Mouse (Mus musculus) heart, postnatal 14 days (tissue): ENCODE measurements around the gene Hsf5. TPM values are rescaled to one million over a fixed set of nuclear protein-coding genes. Genes with fewer than 3 reads are reported as not detected.

Experiments
- DNase-seq, 2 experiments: peaks; one replicate each; pipeline ENCODE4 v3.0.0; 2021 to 2022
- intact Hi-C: fragments of 180-260 bp; cut with DNase I; formaldehyde crosslinking; loops from one replicate; pipeline ENCODE4 v1.15.1; 2025
- total RNA-seq, 2 experiments: library from RNA; stranded (reverse); gene quantifications; 2 replicates each; pipeline ENCODE4 v1.2.3; 2021

The Hsf5 gene
- total RNA-seq, 2 experiments from 2014 or later, result 0.07 TPM; not detected in 1

DNA sequence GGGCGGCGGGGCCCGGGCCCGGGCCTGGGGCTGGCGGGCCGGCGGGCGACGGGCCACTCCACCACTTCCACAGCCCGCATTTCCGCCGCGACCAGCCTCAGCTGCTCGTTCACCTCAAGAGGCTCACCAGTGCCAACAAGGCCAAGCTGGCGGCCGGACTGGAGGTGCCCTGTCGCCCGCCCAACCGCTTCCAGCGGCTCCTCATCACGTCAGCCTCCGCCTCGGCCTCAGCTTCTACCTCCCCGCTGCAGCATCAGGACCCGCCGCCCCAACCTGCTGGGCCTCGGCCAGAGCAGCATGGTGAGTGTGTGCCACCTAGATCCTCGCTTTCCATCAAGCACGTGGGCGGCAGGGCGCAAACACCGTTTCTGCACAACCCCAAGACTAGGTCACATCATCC, 642 bp downstream of the Hsf5 start:
- DNase-seq, result no peak
- intact Hi-C loops, result no loop called here

DNA sequence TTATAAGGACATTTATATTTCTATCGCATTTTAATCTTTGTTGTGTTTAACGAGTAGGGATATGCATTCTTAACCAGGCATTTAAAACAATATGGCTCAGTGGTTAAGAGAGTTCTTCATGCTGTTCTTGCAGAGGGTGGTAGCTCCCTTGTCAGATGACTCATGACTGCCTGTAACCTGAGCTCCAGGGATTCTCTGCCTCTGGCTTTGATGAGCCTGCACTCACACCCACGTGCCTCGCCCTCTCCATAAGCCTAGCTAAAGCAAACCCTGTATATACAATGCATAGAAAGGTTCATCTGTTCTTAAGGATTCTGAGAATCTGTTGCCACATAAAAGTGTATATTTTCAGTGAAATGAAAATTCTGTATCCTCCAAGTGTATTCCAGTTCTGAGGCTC, 6.2 kb downstream of the Hsf5 start:
- DNase-seq, result no peak
- intact Hi-C loops, result no loop called here

DNA sequence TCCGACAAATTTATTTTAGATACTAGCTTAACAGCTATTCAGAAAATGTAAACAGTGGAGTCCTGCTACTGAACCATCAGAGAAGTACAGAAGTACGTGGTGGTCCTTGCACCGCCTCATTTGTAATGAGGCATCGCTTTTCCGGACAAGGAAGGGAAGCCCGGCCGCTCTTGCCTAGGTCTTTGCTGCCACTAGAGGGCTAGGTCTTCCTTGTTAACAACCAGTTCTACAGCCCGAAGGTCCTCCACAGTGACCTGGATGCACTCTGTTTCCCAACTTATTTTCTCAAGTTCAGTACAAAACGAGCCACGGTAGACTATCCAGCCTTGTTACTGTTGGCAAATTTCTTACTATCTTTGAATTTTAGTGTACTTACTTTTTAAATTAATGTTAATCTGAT, 12.9 kb downstream of the Hsf5 start:
- peak; percentile 17 to 54 for DNase-seq
- intact Hi-C loops, result no loop called here

DNA sequence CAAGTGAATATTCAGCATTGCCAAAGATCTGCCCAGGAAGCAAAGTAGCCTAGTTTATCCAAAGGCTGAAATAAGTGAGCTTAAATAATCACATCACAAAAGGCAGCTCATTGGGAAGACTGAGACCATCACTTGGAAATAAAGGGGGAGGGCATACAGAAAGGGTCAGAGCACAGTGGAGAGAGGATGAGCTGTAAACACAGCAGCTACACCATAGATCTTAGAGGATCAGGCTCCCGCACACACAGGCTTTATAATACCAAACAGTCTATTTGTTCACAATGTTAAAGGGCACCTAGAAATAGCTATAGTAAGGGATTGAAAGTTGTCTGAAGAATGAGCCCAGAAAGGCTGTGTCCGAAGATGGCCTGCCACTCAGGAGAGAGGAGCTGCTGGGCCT, 21.8 kb downstream of the Hsf5 start:
- no peak for DNase-seq
- intact Hi-C loops, result no loop called here

GRCm38 (mm10) chr11:87639206-87639605, 22.2 kb downstream of the Hsf5 start:
- intact Hi-C loops, result no loop called here
- DNase-seq, result peak; percentile 64 to 69

DNA sequence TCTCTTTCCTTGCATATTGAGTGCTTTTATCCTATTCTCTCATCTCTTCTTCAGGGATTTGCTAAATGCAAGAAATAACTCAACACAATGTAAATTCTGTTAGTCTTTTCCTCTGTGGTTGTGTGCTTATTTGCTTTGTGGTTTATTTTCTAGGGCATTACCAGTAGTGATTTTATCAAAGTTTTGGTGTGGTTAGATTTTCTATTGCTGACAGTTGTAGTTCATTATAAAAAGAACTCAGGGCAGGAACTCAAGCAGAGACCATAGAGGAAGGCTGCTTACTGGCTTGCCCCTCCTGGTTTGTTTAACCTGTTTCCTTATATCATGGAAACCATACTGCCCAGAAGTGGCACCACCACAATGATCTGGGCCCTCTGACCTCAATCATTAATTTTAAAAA, 25.9 kb downstream of the Hsf5 start:
- no peak for DNase-seq
- intact Hi-C loops, result no loop called here

DNA sequence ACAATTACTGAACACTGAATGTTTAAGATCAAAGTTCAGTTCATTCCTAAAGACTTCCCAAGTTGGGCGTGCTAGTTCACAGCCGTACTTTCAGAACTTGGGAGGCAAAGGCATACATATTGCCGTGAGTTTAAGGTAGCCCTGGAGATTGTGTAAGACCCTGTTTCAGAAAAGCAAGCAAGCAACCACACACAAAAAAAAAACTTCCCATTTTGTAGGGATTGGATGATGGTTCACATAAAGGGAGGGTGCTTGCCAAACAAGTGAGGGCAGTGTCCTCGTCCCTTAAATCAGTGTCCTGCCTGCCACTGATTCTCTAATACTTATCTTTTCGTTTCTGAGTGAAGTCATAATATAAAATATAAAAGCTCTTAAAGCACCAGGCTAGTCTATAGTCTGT, 37.7 kb downstream of the Hsf5 start:
- intact Hi-C loops, result no loop called here
- DNase-seq, result no peak

DNA sequence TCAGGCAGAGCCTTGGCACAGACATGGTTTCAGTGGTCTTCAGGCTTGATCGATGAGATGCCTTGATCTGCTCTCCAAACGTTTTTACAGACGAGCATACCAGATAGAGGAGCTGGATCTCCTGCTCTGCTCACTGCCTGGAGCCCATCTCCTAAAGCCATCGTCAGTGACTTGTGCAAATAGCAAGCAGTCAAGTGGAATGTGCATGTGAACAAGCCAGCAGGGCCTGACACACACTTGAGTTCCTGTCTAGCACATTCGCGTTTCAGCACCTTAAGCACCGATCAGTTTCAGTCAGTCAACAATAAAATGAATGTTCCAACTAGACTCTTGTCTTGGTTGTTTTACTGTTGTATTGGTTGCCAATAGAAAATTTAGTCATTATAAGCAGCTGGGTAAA, 42.3 kb downstream of the Hsf5 start:
- DNase-seq, result no peak
- intact Hi-C loops, result no loop called here

GRCm38 (mm10) chr11:87662407-87662806, 45.4 kb downstream of the Hsf5 start, which contains the start of gene Rnf43:
Gene Rnf43 (plus strand): TSS chr11:87662722.
- peak; percentile 71 to 83 for DNase-seq
- intact Hi-C loops, result loop anchor here (1.0 to 10.0 kb wide), 3 partner anchors 109 to 222 kb away; no protein-coding TSS in a partner anchor

DNA sequence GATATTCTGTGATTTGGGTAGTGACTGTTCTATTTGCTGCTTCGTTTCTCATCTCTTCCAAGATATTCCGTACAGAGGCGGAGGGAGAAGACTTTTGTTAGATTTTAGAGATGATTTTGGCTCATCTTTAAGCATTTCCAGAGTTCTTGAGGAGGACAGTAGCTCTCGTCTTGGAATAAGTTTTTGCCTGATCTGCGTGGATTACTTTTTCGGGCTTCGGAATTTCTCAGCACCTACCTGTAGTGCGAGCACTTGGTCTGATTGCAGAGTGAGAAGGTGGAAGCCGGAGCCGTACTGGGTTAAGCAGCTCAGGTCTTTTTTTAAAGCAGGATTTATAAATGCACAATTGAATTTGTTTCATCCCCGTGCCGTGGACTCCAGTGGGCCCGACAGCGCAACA, 45.9 kb downstream of the Hsf5 start:
- DNase-seq, result no peak

DNA sequence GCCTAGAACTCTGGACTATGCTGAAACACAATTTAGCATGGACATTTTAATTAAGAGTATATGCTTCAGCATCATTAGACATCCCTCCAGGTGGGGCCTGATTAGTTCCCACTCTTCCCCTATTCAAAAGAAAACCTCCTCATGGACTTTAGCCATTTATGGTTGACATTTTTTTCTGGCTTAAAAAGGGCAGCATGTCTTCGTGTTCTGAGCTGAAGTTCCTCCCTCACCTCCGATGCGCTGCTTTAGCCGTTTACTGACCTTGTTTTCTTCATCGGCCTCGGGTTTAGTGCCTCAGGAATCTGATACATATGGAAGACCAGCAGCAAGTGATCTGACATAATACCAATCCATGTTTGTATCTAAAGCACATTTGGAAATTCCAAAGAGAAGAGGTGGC, 47.0 kb downstream of the Hsf5 start:
- intact Hi-C loops, result loop anchor here (10.0 kb wide), 1 partner anchor 221 kb away; no protein-coding TSS in a partner anchor

More for the DNA sequence above, 45.9 kb downstream of the Hsf5 start:
- intact Hi-C loops, result loop anchor here (1.0 to 10.0 kb wide), 3 partner anchors 108 to 222 kb away; no protein-coding TSS in a partner anchor

GRCm38 (mm10) chr11:87664521-87664920, 47.6 kb downstream of the Hsf5 start:
- intact Hi-C loops, result loop anchor here (10.0 kb wide), 1 partner anchor 220 kb away; no protein-coding TSS in a partner anchor

More for the DNA sequence above, 47.0 kb downstream of the Hsf5 start:
- no peak for DNase-seq

GRCm38 (mm10) chr11:87665224-87665623, 48.3 kb downstream of the Hsf5 start:
- DNase-seq, result no peak
- intact Hi-C loops, result loop anchor here (10.0 kb wide), 1 partner anchor 220 kb away; no protein-coding TSS in a partner anchor

More at GRCm38 (mm10) chr11:87664521-87664920, 47.6 kb downstream of the Hsf5 start:
- DNase-seq, result no peak

GRCm38 (mm10) chr11:87665658-87666057, 48.7 kb downstream of the Hsf5 start:
- intact Hi-C loops, result loop anchor here (10.0 kb wide), 1 partner anchor 219 kb away; no protein-coding TSS in a partner anchor
- DNase-seq, result no peak

DNA sequence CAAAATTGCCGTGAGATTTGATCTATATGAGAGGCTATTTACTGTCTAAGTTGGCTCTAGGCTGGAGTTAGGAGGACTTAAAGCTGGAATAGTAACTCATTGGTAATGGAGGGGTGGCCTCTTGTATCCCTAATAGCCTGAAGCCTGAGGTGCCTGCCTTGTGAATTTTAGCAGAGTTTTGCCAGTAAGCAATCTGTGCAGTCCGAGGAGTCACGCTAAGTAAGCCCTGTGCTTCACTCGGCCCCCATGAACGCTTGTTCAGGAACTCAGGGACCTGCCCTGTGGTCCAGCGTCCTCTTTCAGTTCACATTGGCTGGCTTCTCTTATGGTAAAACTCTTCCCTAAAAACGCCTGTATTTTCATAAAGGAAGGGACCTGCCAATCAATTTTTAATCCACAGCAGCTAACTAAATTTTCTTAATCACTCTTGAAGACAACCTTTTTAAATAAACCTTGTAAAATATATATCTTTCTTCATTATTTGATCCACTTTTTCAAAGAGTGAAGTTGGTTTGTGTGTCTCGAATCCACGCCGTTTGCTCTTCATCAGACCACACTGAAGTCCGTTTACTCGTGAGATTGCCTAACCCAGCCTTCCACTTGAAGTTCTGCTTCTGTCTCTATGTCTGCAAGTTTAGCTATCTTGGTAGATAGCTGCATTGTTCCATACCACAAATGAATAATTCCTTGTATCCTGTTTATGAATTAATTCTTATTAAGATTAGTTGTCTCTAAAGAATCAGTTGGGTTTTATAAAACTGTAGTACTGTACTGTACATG, 49.5 kb downstream of the Hsf5 start:
- DNase-seq, result no peak
- intact Hi-C loops, result loop anchor here (10.0 kb wide), 1 partner anchor 218 kb away; no protein-coding TSS in a partner anchor

GRCm38 (mm10) chr11:87667107-87668090, 50.4 kb downstream of the Hsf5 start:
- no peak for DNase-seq
- intact Hi-C loops, result loop anchor here (10.0 kb wide), 1 partner anchor 217 kb away; no protein-coding TSS in a partner anchor

- DNase-seq, result no peak
- intact Hi-C loops, result no loop called here
Observed at GRCm38 (mm10) chr11:87673282-87673681, 56.3 kb downstream of the Hsf5 start.

GRCm38 (mm10) chr11:87675606-87676005, 58.6 kb downstream of the Hsf5 start:
- no peak for DNase-seq
- intact Hi-C loops, result no loop called here

- DNase-seq, result no peak
- intact Hi-C loops, result no loop called here
Observed at GRCm38 (mm10) chr11:87677756-87678155, 60.8 kb downstream of the Hsf5 start.

GRCm38 (mm10) chr11:87678545-87678944, 61.6 kb downstream of the Hsf5 start:
- no peak for DNase-seq
- intact Hi-C loops, result no loop called here

GRCm38 (mm10) chr11:87678976-87679375, 62.0 kb downstream of the Hsf5 start:
- DNase-seq, result no peak

More at GRCm38 (mm10) chr11:87678976-87679375, 62.0 kb downstream of the Hsf5 start:
- intact Hi-C loops, result no loop called here
